Mouse (Mus musculus): ENCODE data around the gene Klf7.

DNA sequence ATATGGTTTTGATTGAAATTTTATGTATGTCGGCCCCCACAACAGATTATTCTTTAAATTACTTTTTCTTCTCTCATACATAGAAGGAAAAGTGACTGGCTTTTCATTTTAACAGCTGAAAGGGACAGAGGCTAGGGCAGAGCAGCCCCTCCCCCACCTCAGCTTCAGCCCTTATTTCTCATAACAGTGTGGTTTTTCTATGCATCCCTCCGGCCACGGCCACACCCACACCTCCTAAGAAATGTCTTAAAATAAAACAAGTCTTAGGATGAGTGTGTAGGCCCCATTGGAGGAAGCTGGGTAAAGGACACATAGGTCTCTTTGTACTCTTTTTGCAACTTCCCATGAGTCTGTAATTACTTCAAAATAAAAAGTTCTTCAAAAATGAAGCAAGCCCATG lies 20.8 kb downstream of the Klf7 start:
- TF ChIP-seq MAFK (IDR thresholded peaks at IDR 0.05; ENCODE audit: insufficient read depth, low read depth, low read length) (no peak), HCFC1 (IDR thresholded peaks at IDR 0.05; ENCODE audit: borderline replicate concordance, insufficient read depth, low read length) (no peak), ZC3H11A (IDR thresholded peaks at IDR 0.05; ENCODE audit: borderline replicate concordance, low read depth, low read length) (no peak), ZNF384 (IDR thresholded peaks at IDR 0.05; ENCODE audit: low read depth, low read length) (no peak)

All from ES-E14 (cell line).